Mouse (Mus musculus): Measurements from ENCODE around the gene Etnk2.

- no peak for TF ChIP-seq CTCF (IDR thresholded peaks at IDR 0.05; ENCODE audit: borderline replicate concordance, insufficient read depth, low read depth, low read length)
- no peak for TF ChIP-seq POLR2A (IDR thresholded peaks at IDR 0.05; ENCODE audit: borderline replicate concordance, insufficient read depth, low read length)
These were observed 19.3 kb downstream of the Etnk2 start for GRCm38 (mm10) chr1:133382552-133383155.

Data from cerebellum, adult 2 months (tissue).